Mouse (Mus musculus) gastrocnemius, postnatal 36 days (tissue): ENCODE data around the gene Ldha. TPM values are rescaled to one million over a fixed set of nuclear protein-coding genes. Genes with fewer than 3 reads are reported as not detected.
"Not testable (repeated sequence)": the region's sequence is repeated elsewhere in the genome, so short reads cannot be mapped to it uniquely, and the experiment has no call there.

Experiments
- DNase-seq, 2 experiments: peaks; one replicate each; pipeline ENCODE4 v3.0.0; 2022
- intact Hi-C: fragments of 180-260 bp; cut with DNase I; formaldehyde crosslinking; loops from one replicate; pipeline ENCODE4 v1.15.1; 2025
- total RNA-seq, 2 experiments: library from RNA; stranded (reverse); gene quantifications; 2 replicates each; pipeline ENCODE4 v1.2.3; 2021

The Ldha gene
- total RNA-seq, 2 experiments from 2014 or later: 2,924 to 3,276 TPM

DNA sequence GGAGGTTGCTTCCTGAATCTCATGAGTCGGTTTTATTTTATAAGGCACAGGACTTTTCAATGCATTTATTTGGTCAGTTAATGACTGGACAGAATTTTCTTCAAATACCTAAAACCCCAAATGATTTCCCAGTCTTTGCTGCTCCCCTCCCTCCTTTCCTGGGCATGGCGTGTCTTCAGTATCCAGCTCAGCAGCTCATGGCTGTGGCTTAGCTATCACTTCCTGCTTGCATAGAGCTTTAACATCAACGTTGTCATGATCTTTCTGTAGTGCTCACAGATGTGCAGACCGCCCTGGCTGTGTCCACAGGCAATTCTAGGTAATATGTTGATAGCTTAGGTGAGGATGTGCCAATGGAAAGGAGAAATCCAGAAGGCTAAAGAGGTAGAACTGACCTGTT lies 30.7 kb downstream of the Ldha start:
- no peak for DNase-seq
- intact Hi-C loops: no loop called here

DNA sequence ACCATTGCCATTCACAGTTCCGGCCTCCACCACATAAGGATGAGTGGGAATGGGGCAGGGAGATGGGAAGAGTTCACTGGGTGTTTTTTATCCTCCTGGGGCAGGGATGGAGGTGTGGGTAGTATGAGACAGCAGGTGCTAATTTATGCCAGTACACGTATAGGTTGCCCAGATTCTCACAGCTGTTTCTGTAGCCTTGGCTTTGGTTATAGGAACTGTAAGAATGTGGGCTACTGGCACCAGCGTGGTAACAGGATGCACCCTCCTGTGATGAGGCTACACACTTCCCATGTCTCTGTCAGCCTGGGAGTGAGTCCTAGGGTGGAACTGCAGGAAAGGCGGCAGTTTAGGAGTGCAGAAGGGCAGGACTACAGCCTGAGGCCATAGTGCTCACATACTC lies 35.6 kb downstream of the Ldha start:
- no peak for DNase-seq
- intact Hi-C loops: no loop called here

DNA sequence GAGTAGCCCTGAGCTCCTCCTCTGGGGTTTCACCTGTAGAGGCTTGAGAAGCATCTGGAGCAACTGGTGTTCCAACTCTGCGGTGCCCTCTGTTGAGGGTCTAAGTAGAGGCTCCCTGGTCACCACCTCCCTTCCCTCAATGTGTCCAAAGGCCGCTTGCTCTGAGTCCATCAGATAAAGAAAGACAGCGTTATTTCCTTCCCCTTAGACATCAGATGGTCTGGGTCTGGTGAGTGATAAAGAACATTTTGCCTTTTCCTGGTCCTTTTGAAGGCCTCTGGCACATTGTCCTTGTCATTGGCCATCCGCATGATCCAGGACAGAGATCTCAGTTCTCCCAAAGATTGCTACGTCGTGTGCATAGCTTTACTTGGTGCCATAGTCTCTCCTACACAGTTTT lies 36.0 kb downstream of the Ldha start:
- no peak for DNase-seq
- intact Hi-C loops: no loop called here

DNA sequence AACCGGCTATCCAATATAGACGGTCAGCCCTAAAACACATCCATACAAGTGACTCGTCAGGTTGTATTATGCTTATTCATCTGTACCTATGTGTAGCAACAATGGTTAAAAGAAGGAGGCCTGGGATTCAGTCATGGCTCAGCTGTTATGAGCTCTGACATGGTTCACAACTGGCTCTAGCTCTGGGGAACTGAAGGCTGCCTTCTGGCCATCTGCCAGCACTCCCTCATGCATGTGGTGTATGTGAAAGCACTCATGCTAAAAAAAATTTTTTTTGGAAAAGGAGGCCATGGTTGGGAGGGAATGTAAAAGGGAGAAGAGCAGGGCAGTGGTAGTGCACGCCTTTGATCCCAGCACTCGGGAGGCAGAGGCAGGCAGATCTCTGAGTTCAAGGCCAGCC lies 38.6 kb downstream of the Ldha start:
- DNase-seq: no peak
- intact Hi-C loops: no loop called here

DNA sequence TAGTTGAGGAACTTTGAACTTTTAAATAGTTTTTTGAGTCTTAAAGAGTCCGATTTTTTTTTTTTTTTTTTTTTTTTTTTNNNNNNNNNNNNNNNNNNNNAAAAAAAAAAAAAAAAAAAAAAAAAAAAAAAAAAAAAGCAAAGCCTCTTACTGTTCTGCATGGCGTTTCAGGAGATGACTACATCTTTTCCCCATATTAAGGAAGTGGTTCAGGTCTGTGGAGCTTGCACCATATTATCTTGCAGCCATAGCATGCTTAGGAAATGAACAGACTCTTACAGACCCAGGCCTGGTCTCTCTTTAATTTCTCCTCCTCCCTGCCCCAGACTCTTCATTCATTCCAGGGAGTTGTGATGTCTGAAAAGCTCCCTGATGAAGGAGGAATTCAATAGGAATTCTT lies 39.7 kb downstream of the Ldha start:
- no peak for DNase-seq
- intact Hi-C loops: no loop called here

DNA sequence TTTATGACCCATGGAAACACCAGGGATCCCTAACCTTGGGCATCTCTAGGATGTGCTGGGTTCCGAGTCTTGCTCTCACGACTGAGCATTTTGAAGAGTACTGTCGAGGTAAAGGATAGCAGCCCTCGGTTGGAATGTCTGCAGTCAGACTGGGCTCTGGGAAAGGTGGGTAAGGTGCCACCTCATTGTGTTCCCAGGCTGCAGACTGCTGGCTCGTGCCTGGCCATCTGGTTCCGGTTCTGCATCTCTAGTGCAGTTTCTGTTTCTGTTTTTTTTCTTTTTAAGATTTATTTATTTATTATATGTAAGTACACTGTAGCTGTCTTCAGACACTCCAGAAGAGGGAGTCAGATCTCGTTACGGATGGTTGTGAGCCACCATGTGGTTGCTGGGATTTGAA lies 40.7 kb downstream of the Ldha start:
- intact Hi-C loops, DNase-seq: not testable (repeated sequence)

DNA sequence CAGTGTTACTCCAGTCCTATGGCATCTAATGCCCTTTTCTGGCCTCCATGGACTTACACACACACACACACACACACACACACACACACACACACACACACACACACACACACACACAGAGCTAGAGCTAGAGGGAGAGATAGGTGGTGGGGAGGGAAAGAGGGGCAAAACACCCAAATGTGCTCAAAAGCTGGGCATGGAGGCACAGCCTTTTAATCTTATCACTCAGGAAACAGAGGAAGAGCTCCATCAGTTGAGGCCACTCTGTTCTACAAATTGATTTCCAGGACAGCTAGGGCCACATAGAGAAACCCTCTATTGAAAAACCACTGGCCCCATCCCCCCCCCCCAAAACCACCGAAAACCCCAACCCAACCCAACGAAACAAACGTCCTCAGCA lies 42.0 kb downstream of the Ldha start:
- no peak for DNase-seq
- intact Hi-C loops: no loop called here

DNA sequence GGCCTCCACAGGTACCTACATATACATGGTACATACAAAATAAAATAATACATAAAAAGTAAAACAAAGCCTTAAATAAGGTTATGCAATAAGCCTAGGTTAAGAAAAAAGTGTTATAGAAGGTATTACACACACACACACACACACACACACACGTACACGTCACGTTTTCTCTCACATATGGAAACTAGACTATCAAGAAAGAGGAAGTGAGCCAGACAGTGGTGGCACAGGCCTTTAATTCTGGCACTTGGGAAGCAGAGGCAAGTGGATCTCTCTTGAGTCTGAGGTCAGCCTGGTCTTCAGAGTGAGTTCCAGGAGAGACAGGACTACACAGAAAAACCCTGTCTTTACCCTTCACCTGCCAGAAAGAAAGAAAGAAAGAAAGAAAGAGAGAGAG lies 54.2 kb downstream of the Ldha start:
- DNase-seq: no peak
- intact Hi-C loops: no loop called here

DNA sequence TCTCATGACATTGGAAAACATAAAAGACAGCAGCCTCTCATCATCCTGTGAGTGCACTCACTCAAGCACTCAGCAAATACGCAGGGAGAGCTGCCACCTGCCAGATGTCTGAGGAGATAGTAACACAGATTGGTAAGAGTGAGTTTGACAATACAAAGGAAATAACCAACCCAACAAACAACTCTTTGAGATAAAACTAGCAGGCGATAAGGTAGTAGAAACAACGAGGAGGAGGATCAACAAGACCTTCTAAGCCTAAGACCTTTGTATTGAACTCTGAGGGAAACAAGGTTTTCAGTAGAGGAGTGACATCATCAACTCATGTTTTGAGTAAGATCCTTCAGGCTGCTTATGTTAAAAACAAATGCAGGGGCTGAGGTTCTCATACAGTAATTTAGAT lies 58.1 kb downstream of the Ldha start:
- no peak for DNase-seq
- intact Hi-C loops: no loop called here

Other genes with a start within 250 kb of the Ldha start
- gene Sergef, start 201.7 kb upstream of the Ldha start, total RNA-seq: 1 to 10 TPM; 3.0 to 3.1 TPM
- under 1 TPM; 0.69 to 0.79 TPM for gene Tph1, start 168.9 kb upstream of the Ldha start, total RNA-seq
- gene Saal1, start 130.8 kb upstream of the Ldha start, total RNA-seq: 1 to 10 TPM; 2.6 to 2.7 TPM
- not detected for gene Saa3, start 125.8 kb upstream of the Ldha start, total RNA-seq
- gene Saa4, start 108.9 kb upstream of the Ldha start, total RNA-seq: not detected
- not detected for gene Saa1, start 98.5 kb upstream of the Ldha start, total RNA-seq
- gene Saa2, start 89.7 kb upstream of the Ldha start, total RNA-seq: not detected
- gene Hps5, start 45.4 kb upstream of the Ldha start, total RNA-seq: 10 to 100 TPM in 1 of 2 experiments, 1 to 10 TPM in 1; 8.7 to 12.2 TPM
- gene Gtf2h1, start 45.4 kb upstream of the Ldha start, total RNA-seq: 10 to 100 TPM; 14.0 to 14.8 TPM
- not detected for gene Ldhc, start 19.7 kb downstream of the Ldha start, total RNA-seq
- gene Tsg101, start 78.5 kb downstream of the Ldha start, total RNA-seq: 10 to 100 TPM; 47.2 to 50.3 TPM
- gene Uevld, start 117.1 kb downstream of the Ldha start, total RNA-seq: 1 to 10 TPM; 9.0 to 9.6 TPM
- not detected for gene Gm9999, start 142.1 kb downstream of the Ldha start, total RNA-seq
- gene Spty2d1, start 166.9 kb downstream of the Ldha start, total RNA-seq: 1 to 10 TPM; 3.8 to 4.7 TPM
- 1 to 10 TPM; 4.6 to 5.5 TPM for gene Tmem86a, start 209.1 kb downstream of the Ldha start, total RNA-seq